Mouse (Mus musculus): ENCODE results near the gene Ick. TPM values are rescaled to one million over a fixed set of nuclear protein-coding genes. Genes with fewer than 3 reads are reported as not detected.
A peak's percentile ranks its signal among the peaks of the same experiment; 100 is the strongest.
"Not testable (repeated sequence)": the region's sequence is repeated elsewhere in the genome, so short reads cannot be mapped to it uniquely, and the experiment has no call there.

The Ick gene
- polyA plus RNA-seq, 1 experiment, result 21.1 TPM

DNA sequence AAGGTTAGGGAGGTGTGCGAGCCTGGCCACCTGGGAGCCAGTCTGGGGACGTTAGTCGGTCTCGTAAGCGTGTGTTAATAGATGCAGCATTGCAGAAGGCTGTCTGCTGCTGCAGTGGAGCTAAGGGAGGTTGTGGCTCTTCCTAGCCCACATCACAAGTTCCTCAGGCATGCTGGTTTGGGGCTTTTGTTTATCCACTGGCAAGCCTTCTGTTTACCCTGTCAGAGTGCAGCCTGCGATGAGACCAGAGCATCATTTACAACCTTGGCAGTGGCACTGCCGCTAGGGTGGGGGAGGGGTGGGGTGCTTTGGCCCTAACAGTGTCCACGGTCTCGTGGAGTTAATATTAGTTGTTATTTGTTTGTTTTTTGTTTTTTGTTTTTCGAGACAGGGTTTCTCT lies 54.3 kb downstream of the Ick start:
- DNase-seq, result no peak
- no peaks in the 10 kb centered on the region for H3K4me1 ChIP-seq (ENCODE audit: control insufficient read depth, insufficient read depth, low read length)
- no peak for TF ChIP-seq POLR2A (IDR thresholded peaks at IDR 0.05; ENCODE audit: borderline replicate concordance, extremely low read depth, low read depth, low read length)
- no peak for TF ChIP-seq CTCF (IDR thresholded peaks at IDR 0.05; ENCODE audit: insufficient read depth, low read length)
- no peak overlapping the region for H3K4me3 ChIP-seq (replicated peaks; ENCODE audit: extremely low read depth, low read depth, low read length)
- 73% methylated on average over 10 of the region's 10 CpGs for WGBS

GRCm38 (mm10) chr9:78164741-78165140 lies 55.7 kb downstream of the Ick start:
- 85% methylated on average over 3 of the region's 3 CpGs for WGBS
- DNase-seq, result no peak
- no peaks in the 10 kb centered on the region for H3K4me1 ChIP-seq (ENCODE audit: control insufficient read depth, insufficient read depth, low read length)
- no peak for TF ChIP-seq POLR2A (IDR thresholded peaks at IDR 0.05; ENCODE audit: borderline replicate concordance, extremely low read depth, low read depth, low read length)
- no peak for TF ChIP-seq CTCF (IDR thresholded peaks at IDR 0.05; ENCODE audit: insufficient read depth, low read length)
- H3K4me3 ChIP-seq (replicated peaks; ENCODE audit: extremely low read depth, low read depth, low read length), result no peak overlapping the region

DNA sequence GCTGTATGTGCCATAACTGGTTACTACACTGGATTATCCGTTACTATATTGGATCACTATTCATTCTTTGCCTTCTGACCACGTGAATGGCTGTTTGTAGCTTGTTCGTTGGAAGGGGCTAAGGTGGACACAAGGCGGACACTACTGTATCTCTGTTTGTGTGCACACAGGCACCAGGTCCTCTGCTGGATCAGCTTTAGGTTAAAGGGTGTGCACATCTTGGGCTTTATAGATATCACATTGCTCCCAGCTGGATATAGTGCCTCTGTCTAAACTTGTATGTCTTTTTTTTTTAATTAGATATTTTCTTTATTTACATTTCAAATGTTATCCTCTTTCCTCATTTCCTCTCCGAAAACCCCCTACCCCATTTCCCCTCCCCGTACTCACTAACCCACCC lies 56.5 kb downstream of the Ick start:
- 90% methylated on average over 6 of the region's 6 CpGs for WGBS
- Histone ChIP-seq H3K4me1 (ENCODE audit: control insufficient read depth, insufficient read depth, low read length) (no peaks in the 10 kb centered on the region), H3K4me3 (replicated peaks; ENCODE audit: extremely low read depth, low read depth, low read length) (no peak overlapping the region)
- DNase-seq, result no peak
- no peak for TF ChIP-seq CTCF (IDR thresholded peaks at IDR 0.05; ENCODE audit: insufficient read depth, low read length)
- TF ChIP-seq POLR2A (IDR thresholded peaks at IDR 0.05; ENCODE audit: borderline replicate concordance, extremely low read depth, low read depth, low read length), result no peak

- no peak for DNase-seq
- H3K4me1 ChIP-seq (ENCODE audit: control insufficient read depth, insufficient read depth, low read length), result no peaks in the 10 kb centered on the region
- 72% methylated on average over 19 of the region's 19 CpGs for WGBS
Measured at GRCm38 (mm10) chr9:78166694-78167452, 57.9 kb downstream of the Ick start.

GRCm38 (mm10) chr9:78167453-78167969 lies 58.5 kb downstream of the Ick start:
- TF ChIP-seq POLR2A (IDR thresholded peaks at IDR 0.05; ENCODE audit: borderline replicate concordance, extremely low read depth, low read depth, low read length) (no peak), CTCF (IDR thresholded peaks at IDR 0.05; ENCODE audit: insufficient read depth, low read length) (no peak)
- 89% methylated on average over 19 of the region's 19 CpGs for WGBS
- H3K4me3 ChIP-seq (replicated peaks; ENCODE audit: extremely low read depth, low read depth, low read length), result no peak overlapping the region
- DNase-seq, result no peak
- H3K4me1 ChIP-seq (ENCODE audit: control insufficient read depth, insufficient read depth, low read length), result no peaks in the 10 kb centered on the region

More at GRCm38 (mm10) chr9:78166694-78167452, 57.9 kb downstream of the Ick start:
- no peak overlapping the region for H3K4me3 ChIP-seq (replicated peaks; ENCODE audit: extremely low read depth, low read depth, low read length)
- TF ChIP-seq POLR2A (IDR thresholded peaks at IDR 0.05; ENCODE audit: borderline replicate concordance, extremely low read depth, low read depth, low read length), result no peak
- TF ChIP-seq CTCF (IDR thresholded peaks at IDR 0.05; ENCODE audit: insufficient read depth, low read length), result no peak

DNA sequence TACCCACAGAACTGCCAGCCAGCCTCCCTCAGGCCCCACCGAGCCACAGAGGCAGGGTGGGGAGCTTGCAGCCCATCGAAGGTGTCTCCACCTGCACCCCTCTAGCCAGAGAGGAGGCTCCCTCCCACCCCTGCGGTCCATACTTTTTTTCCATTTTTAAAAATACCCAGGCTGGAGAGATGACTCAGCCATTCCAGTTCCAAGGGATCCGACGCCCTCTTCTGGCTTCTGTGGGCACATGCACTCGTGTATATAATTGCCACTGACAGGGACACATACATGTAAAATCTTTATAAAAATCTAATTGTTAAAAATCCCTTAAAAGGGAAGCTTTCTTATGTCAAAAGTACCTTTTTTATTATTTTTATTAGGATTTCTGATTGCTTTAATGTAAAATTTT lies 59.9 kb downstream of the Ick start:
- WGBS, result 89% methylated on average over 6 of the region's 6 CpGs
- peak; percentile 48 for TF ChIP-seq CTCF (IDR thresholded peaks at IDR 0.05; ENCODE audit: insufficient read depth, low read length)
- TF ChIP-seq POLR2A (IDR thresholded peaks at IDR 0.05; ENCODE audit: borderline replicate concordance, extremely low read depth, low read depth, low read length), result no peak
- H3K4me3 ChIP-seq (replicated peaks; ENCODE audit: extremely low read depth, low read depth, low read length), result no peak overlapping the region
- H3K4me1 ChIP-seq (ENCODE audit: control insufficient read depth, insufficient read depth, low read length), result no peaks in the 10 kb centered on the region
- DNase-seq, result no peak

DNA sequence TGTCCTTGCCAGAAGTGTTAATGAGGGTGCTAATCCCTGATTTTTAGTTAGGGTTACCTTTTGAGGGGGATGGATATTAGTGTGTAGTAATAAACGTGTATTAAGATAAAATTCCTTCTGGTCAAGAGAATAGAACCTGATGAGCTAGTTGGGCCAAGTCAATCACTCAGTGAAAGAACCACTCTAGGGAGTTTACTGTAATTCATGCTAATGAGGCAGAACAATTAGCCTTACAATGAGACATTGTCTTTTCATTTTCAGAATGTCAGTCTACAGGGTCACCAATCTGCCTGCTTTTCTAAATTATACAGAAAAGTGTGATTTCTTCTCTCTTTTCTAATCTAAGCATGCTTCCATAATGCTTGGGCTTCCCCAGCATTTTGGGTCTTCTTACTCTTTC lies 65.0 kb downstream of the Ick start:
- no peak for TF ChIP-seq CTCF (IDR thresholded peaks at IDR 0.05; ENCODE audit: insufficient read depth, low read length)
- TF ChIP-seq POLR2A (IDR thresholded peaks at IDR 0.05; ENCODE audit: borderline replicate concordance, extremely low read depth, low read depth, low read length), result no peak
- H3K4me3 ChIP-seq (replicated peaks; ENCODE audit: extremely low read depth, low read depth, low read length), result no peak overlapping the region
- WGBS, result 62% methylated on average over 1 of the region's 1 CpGs
- DNase-seq, result no peak
- H3K4me1 ChIP-seq (ENCODE audit: control insufficient read depth, insufficient read depth, low read length), result peaks cover 4% of the 10 kb centered on the region; the same call in 1 of the 2 replicates

GRCm38 (mm10) chr9:78174925-78175276 lies 65.9 kb downstream of the Ick start:
- H3K4me1 ChIP-seq (ENCODE audit: control insufficient read depth, insufficient read depth, low read length); H3K4me3 ChIP-seq (replicated peaks; ENCODE audit: extremely low read depth, low read depth, low read length); DNase-seq: not testable (repeated sequence)
- 32% methylated on average over 3 of the region's 3 CpGs for WGBS

DNA sequence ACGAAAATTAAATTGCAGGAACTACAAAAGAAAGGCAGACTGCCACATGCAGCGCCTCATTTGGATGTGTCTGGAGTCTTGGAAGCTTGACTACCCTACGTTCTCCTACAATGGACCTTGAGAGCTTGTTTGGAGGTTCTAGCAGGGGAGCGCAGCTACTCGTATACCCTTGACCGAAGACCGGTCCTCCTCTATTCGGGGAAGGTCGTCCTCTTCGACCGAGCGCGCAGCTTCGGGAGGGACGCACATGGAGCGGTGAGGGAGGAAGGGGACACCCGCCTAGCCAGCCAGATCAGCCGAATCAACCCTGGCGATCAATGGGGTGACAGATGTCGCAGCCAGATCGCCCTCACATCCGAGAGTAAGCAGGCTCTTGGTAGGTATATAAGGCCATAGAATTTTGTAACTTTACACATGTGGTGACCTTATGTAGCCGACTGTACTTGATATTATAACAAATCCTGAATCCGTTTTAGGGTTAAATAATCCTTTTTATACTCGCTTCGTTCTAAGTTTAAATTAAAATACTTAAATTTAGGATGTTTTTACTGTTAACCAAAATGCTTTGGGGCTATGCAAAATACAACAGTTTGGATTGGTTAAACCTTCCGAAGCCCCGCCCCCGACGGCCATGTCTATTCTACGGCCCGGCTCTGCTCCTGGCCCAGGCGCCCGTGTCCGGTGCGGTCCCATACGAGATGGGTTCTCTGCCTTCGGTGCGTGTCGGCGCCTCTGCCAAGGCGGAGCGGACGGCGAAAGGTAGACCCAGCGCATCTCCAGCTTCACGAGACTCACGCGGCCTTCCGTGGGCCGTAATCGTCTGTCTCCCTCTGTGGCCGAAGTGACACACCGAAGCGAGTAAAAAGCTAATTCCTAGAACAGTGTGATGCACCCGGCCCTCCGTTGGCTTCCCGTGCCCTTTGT lies 66.5 kb downstream of the Ick start:
- Histone ChIP-seq H3K4me3 (replicated peaks; ENCODE audit: extremely low read depth, low read depth, low read length) (peak overlapping the region; percentile 85), H3K4me1 (ENCODE audit: control insufficient read depth, insufficient read depth, low read length) (peaks cover 4% of the 10 kb centered on the region; the same call in 1 of the 2 replicates)
- under 1% methylated on average over 56 of the region's 58 CpGs for WGBS
- DNase-seq, result peak; percentile 91
- TF ChIP-seq POLR2A (IDR thresholded peaks at IDR 0.05; ENCODE audit: borderline replicate concordance, extremely low read depth, low read depth, low read length) (peak; percentile 99), CTCF (IDR thresholded peaks at IDR 0.05; ENCODE audit: insufficient read depth, low read length) (no peak)

Data from lung, adult 2 months (tissue).